Mouse (Mus musculus) common myeloid progenitor, adult 5-6 weeks (primary cell): ENCODE results near the gene Defb22. TPM values are rescaled to one million over a fixed set of nuclear protein-coding genes. Genes with fewer than 3 reads are reported as not detected.

ENCODE experiments used
- ATAC-seq: replicated peaks from 2 replicates; pipeline ENCODE4 v1.8.0; 2016; ENCODE audit warnings: low read depth, mild to moderate bottlenecking, moderate TSS enrichment, inconsistent platforms; ENCODE audit not compliant: poor library complexity, severe bottlenecking
- total RNA-seq: library from RNA; stranded (forward); fragments of 200-1000, 187-1606 nt; gene quantifications from 2 replicates; pipeline ENCODE4 v1.2.3, GENCODE M21; 2017

The Defb22 gene
- not detected in 2 replicates for total RNA-seq

DNA sequence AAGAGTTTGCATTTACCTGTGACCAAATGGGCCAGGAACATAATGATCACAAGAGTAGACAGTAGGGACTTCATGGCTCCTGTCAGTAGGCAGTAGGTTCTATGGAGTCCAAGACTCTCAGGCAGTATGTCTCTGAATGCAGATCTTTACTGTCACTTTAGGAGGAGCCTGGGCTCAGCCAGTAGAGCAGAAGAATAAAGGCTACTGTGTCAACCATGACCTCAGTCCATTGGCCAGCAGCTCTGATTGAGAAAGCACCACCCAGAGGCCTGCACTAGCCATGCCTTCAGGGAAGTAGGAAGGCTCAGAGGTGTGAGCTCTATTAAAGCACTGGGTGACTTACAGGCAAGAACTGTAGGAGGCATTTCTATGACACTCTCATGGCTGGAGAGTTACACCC, at the start of gene Defb22:
Gene Defb22 (minus strand): TSS at position 101 of the 400 bp plus-strand sequence.
- ATAC-seq = no peak

DNA sequence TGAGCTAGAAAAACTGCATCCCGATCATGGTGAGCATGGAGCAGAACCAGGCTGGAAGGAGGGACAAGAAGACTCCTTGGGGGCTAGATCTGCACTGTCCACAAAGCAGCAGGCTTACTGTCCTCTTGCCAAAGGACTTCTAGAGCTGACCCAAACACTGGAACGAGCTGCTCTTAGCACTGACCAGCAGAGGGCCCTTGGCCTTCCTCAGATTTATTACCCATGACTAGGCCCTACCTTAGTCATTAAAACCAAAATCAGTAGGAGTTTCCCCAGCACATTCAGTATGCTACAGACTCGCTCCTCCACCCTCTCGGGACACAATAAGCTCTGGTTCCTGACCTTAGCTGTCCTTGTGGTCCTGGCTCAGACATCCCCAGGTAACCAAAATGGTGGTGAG, 28.0 kb upstream of the Defb22 start, which contains the start of gene Defb28:
Gene Defb28 (plus strand): TSS at position 275 of the 400 bp plus-strand sequence.
- ATAC-seq = no peak

DNA sequence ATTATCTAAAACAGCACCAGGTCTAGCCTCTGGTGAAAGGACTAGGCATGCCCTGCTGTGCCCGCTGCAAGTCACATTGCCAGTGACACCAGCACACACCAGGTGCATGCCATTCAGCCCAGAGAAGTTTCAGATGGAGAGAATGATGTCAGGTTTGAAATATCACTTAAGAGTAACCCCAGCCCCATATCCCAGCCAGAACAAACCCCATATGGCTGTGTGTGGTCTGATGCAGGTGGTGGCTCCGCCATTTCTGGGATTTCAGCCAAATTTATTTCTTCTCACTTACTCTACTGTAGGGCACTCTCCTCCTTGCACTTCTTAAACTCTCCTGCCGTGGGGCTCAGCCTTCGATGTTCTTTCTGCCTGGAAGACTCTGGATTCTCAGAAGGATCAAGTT, 26.1 kb upstream of the Defb22 start:
- ATAC-seq = no peak

DNA sequence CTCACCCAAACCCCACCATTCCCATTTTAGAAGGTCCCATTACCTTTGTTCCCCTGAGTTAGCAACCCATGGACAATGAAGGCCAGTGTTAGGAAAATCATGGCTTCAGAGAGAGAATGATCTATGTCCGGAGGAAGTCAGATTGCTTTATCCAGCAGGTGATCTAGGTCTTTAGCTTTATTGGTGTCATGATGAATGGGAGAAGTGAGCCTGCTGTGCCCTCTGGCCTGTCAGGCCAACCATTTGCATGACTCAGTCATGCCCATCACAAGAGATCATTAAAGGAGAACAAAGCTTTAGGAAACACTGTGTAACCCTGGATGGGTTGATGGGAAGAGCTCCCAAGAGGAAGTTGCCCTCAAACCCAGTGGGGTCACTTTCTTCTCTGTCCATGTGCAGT, 21.7 kb upstream of the Defb22 start, which contains the start of gene Defb26:
Gene Defb26 (minus strand): TSS at position 101 of the 400 bp plus-strand sequence.
- ATAC-seq = no peak

DNA sequence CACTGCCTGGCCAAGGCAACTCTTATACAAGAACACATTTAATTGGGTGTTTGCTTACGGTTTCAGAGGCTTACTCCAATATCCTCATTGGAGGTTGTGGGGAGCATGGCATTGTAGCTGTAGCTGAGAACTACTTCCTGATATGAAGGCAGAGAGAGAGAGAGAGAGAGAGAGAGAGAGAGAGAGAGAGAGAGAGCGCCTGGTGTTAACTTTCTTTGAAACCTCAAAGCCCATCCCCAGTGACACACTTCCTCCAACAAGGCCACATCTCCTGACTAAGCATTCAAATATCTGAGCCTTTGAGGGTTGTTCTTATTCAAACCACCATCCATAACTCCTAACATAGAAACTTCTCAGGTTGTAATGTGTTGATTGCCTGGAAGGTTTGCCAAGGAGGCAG, 14.0 kb upstream of the Defb22 start:
- ATAC-seq = peak; percentile 50

DNA sequence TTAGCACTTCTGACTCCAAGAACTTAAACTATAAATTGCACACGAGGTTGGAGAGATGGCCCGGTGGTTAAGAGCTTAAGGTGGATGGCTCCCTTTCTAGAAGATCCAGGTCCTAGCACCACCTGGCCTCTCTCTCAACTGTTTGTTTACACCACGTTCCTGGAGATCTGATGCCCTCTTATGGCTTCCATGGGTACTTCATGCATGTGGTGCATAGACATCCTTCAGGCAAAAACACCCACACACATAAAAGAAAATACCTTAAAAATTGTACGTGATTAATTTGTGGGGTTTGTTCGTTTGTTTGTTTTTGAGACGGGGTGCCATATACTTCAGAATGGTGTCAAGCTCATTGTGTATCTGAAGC, 10.9 kb upstream of the Defb22 start:
- peak; percentile 36; the same call in 1 of the 2 replicates for ATAC-seq

DNA sequence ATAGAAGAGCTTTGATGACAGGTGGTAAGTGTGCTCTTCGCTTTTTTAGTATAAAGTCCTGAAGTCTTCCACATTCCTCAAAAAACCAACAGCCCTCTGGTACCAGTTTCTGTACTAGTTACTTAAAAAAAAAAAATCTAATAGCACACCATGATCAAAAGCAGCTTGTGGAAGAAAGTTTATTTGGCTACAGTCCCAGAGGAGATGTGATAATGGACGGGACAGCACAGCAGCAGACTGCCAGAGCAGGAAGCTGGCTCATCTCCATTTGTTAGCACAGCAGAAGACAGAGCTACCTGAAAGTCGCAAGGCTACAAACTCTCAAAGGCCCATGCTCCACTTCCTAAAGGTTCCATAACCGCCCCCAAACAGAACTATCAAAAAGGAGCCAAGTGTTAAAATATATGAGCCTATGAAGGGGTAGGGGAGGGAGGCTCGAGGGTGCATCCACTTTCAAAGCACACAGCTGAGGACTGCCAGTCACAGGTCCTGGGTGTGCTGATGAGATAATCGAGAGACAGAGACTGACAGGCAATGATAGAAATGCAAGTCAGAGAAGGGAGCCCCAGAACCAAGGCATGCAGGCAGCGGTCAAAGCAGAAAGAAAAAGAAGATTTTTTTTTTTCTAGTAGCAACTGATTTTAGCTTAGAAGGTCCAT, 10.4 kb upstream of the Defb22 start:
- ATAC-seq = no peak

DNA sequence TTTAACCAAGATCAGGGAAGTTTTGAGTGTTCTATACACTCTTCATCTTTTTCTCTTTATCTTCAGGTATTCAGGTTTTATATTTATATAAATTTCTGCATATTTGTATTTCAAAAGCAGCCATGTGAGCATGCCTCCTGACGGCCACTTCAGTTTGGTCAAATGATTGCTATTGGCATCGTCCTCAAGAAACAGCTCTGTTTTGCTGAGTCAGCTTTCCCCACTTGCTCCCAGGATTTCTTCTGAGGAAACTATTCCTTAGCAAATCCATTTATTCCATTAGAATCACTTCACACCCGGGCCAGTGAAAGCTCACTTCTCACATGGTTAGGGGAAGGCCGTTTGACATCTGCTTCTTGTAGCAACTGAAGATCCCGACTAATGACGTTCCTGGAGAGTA, 8.1 kb upstream of the Defb22 start:
- ATAC-seq = no peak

DNA sequence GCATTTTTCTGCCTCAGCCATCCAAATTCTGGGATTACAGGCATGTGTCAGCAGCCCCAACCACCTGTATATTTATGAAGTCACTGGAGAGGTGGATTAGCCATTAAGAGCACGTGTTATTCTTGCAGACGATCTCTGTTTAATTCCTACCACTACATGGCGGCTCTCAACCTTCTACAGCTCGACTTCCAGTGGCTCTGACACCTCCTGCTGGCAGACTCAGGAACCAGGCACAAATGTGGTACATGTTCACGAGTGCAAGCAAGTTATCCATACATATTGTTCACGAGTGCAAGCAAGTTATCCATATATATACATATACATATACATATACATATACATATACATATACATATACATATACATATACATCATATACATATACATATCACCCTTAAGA, 3.2 kb upstream of the Defb22 start:
- ATAC-seq = no peak

DNA sequence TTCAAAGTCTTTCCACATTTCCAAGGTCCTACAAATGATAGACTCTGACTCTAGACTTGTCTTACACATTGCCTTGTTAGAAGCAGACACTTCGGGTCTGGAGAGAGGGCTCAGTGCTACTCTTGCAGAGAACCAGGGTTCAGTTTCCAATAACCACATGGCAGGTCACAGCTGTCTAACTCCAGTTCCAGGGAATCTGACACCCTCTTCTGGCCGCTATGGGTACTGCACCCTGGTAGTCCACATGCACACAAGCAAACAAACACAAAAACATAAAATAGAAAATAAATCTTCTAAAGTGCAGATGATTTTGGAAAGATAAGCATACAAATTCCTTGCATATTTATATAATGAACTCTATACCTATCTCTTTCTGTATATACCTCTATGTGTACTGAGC, 2.9 kb downstream of the Defb22 start:
- no peak for ATAC-seq

DNA sequence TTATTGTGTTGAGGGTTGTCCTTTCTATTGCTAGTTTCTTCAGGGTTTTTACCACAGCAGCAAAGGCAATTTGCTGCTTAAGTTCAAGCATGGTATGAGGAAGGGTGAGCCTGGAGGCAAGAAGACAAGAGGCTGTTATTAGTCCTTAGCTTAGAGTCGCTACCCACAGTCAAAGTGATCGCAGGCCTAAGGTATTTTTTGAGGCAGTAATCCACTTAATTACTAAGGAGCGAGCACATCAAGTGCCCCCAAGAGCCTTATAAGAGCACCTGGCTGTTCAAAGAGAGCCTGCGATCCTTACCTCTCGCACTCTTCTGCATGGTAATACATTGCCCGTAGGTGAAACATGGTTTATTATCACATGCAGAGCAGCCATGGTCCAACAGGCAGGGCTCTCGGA, 8.2 kb downstream of the Defb22 start:
- no peak for ATAC-seq

DNA sequence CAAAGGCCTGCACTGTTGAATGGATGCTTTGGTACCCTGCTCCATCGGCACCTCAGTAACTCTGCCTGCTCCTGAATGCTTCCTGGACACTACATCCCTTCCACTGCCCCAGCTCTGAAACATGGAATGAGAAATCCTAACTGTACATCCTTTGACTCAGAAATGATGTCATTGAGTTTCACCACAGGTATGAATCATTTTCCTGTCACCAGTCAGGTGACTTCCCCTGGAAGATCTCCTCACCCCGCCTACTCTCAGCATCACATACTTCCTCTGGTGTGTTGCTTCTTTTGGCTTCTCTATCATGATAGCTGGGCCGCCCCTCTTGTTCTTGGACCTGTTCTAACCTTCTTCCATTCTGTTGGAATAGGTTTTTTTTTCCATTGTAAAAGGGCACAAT, 9.1 kb downstream of the Defb22 start:
- no peak for ATAC-seq

DNA sequence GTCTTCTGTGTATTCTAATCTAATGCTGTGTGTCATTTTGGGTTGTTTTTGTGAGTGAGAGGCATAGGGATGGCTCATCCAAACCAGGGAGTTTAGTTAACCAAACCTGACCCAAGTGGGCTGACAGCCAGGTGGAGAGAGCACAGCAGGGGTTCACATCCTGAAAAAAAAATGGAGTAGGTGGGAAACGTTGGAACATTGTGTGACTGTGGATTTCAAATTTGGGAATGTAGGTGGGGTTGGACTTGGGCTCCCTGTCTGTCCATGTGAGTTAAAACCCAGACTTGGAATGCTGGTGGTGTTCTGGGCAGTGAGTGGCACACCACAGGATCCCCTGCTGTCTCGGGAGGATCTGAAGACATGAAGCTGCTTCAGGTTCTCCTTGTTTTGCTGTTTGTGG, 13.2 kb downstream of the Defb22 start, which contains the start of gene Defb20:
Gene Defb20 (plus strand): TSS at position 301 of the 400 bp plus-strand sequence.
- no peak for ATAC-seq

DNA sequence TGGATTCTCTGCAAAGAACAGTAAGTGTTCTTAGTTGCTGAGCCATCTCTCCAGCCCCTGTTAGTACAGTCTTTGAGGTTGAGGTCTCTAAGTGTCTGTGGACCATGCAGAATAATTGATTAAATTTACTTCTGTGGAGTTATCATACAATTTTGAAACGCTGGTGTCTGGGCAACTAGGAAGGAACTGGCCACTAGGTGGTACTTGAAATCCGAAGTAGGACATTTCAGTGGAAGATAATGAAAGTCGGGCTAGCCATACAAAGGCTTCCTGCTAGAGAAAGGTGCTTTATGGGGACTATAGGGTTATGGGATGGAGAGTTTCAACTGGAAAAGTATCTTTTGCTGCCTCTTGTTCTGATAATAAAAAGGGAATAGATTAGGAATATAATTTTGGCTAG, 17.5 kb downstream of the Defb22 start:
- 0 out of 2 replicates have a peak, but pooled peaks have one; percentile 36 for ATAC-seq

DNA sequence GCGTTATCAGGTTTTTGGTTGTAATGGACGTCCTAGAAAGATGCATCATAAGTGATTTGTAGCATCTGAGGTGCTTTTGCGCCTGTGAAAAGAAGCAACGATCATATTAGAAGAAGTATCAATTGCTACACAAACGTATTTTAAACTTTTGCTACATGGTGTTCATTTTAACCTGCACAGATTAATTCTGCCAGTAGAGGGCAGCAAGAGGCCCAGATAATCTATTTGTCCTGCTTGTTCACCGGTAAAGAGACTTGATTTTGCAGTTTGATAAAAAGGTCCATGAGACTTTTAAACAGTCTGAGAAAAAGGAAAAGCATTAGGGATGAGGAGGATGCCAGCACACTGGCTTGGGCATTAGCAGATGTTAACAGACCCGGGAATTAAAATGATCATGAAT, 19.0 kb downstream of the Defb22 start:
- peak; percentile 65; the same call in 1 of the 2 replicates for ATAC-seq

DNA sequence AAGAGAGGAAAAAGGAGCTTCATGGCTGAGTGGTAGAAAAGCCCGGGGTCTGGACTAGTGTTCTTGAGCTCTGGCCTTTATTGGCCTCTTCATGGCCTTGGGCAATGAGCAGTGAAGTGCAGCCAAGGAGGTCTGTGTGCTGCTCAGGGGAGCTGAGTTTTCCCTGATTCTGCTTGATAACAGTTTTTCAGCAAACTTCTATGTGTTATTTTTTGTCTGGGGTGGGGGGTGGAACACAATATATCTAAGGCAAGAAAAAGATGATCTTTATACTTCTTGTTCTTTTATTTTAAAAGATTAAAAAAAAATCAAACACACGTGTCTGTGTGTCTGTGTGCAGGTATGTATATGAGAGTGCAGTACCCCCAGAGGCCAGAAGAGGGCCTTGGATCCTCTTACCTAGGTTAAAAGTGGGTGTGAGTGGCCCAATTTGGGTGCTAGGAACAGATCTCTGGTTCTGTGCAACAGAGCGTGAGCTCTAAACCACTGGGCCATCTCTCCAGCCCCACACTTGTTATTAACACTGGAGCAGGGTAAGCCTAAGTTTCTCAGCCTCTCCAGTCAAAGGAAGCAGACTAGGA, 25.3 kb downstream of the Defb22 start, which contains the start of gene Defb23:
Gene Defb23 (minus strand): TSS at position 51 of the 581 bp plus-strand sequence.
- no peak for ATAC-seq

DNA sequence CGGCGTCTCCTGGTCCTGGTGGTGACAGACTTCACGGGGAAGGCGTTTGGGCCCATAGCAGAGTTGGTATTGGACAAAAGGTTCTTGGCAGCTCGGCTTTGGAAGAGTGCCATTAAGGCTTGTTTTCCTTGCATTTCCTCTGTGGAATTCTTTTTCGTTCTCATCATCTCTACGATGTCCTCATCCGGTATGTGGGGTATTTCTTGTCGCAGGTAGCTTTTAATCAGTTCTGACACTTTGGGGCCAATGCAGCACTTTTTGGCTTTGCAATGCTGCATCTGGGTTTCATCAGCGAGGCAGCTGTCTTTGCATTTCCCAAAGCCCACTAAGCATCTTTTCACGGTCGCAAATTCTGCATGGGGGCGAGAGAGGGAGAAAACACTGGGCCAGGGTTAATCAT, 30.7 kb downstream of the Defb22 start:
- ATAC-seq = no peak

DNA sequence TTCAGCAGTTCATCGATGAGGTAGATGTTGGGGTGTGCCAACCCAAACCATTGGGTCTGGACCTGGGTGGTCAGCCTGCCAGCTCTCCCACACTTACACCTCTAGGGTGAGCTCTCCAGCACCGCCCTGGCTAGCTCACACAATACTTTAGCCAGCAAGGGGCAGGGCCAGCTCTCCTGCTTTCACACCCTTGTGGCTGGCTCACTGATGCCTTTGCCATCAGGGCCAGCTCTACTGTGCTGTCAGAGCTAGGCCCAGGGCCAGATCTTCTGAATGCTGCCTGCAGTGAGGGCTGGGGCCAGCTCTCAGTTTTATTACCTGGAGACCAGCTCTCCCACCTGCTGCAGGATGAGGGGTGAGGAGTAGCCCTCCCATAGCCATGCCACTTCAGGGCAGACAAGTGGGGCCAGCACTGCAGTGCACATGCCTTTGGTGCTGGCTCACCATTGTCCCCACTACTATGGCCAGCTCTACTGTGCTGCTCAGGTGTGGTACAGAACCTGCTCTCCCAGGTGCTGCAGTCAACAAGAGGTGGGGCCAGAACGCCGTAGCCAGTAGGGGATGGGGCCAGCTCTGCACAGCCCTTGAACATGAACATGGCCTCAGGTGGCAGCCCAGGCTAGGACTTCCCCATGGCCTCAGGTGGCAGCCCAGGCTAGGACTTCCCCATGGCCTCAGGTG, 37.7 kb downstream of the Defb22 start:
- ATAC-seq = no peak

DNA sequence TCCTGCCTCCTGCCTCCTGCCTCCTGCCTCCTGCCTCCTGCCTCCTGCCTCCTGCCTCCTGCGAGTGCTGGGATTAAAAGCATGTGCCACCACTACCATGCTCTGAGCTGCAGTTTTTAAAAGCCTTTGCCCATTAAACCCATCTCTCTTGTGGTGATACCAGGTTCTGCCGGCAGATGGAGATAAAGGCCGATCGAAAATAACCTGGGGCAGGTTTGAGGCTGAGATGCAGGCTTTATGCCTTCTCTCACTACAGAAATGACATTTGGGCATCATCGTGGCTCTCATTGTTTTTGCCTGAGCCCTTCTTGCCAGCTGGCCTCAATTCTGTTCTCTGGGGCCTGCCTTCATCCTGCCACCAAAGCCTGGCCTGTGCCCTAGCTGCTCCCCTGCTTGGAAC, 39.7 kb downstream of the Defb22 start:
- peak; percentile 89 for ATAC-seq

DNA sequence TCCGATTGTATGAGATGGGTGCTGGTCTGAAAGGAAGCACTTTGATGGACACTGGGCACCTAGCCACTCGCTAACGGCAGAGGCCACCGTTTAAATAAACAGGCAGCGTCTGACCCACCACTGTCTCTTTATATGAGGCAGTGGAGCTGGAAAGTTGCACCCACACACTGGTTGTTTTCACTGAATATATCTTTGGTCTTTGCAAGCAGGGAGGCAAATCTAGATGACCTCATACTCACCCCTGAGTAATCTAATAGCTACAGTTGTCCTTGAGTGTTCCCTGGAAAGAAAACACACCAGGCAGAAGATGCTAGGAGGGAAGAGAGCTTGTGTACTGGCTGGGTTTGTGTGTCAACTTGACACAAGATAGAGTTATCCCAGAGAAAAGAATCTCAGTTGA, 42.5 kb downstream of the Defb22 start:
- no peak for ATAC-seq

DNA sequence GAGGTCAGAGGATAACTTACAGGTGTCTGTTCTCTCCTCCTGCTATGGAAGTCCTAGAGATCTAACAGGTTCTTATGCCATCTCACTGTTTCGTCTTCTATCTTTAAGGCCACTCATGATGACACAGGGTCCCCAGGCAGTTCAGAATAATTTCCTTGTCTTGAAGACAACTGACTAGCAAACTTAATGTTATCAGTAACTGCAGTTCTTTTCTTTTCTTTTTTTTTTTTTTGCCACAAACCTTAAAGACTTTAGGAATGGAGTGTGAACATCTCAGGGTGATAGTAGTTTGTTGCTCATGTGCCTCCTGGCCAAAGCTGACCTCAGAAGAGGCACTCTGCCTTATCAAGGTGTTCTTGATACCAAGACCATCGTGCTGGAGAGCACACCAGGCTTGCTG, 43.3 kb downstream of the Defb22 start:
- peak; percentile 27; the same call in 1 of the 2 replicates for ATAC-seq
